Mouse (Mus musculus): ENCODE data around the gene C330007P06Rik. TPM values are rescaled to one million over a fixed set of nuclear protein-coding genes. Genes with fewer than 3 reads are reported as not detected.

C330007P06Rik gene
- polyA plus RNA-seq, 2 experiments: 21.1 to 34.6 TPM

GRCm38 (mm10) chrX:36789360-36789759 lies 84.6 kb downstream of the C330007P06Rik start:
- no peak for TF ChIP-seq POLR2A (IDR thresholded peaks at IDR 0.05; ENCODE audit: borderline replicate concordance, extremely low read depth, insufficient read depth, insufficient read length)
- no peaks in the 10 kb centered on the region for H3K36me3 ChIP-seq (ENCODE audit: control insufficient read depth, insufficient read depth, low read length)
- no peaks in the 10 kb centered on the region for H3K9me3 ChIP-seq (ENCODE audit: control insufficient read depth, low read length)
- ATAC-seq (ENCODE audit: low FRiP score, low read depth) (no peak), DNase-seq (ENCODE audit: low spot score) (no peak)
- no peak overlapping the region for H3K4me2 ChIP-seq (replicated peaks; ENCODE audit: low read depth, low read length, severe bottlenecking)
- 57% methylated on average over 4 of the region's 4 CpGs for WGBS
- H3K27ac ChIP-seq (replicated peaks; ENCODE audit: low read depth, low read length): no peak overlapping the region
- H3K9ac ChIP-seq (ENCODE audit: low read depth, low read length, severe bottlenecking): no peak overlapping the region
- H3K4me3 ChIP-seq (replicated peaks; ENCODE audit: low read length): no peak overlapping the region
- H3K27me3 ChIP-seq (ENCODE audit: control insufficient read depth, insufficient read depth, low read length): no peaks in the 10 kb centered on the region
- no peaks in the 10 kb centered on the region for H3K4me1 ChIP-seq (ENCODE audit: control insufficient read depth, insufficient read depth, low read length)

- Histone ChIP-seq H3K27me3 (ENCODE audit: control insufficient read depth, insufficient read depth, low read length) (no peaks in the 10 kb centered on the region), H3K4me3 (replicated peaks; ENCODE audit: low read length) (no peak overlapping the region), H3K36me3 (ENCODE audit: control insufficient read depth, insufficient read depth, low read length) (no peaks in the 10 kb centered on the region), H3K4me2 (replicated peaks; ENCODE audit: low read depth, low read length, severe bottlenecking) (no peak overlapping the region), H3K9me3 (ENCODE audit: control insufficient read depth, low read length) (no peaks in the 10 kb centered on the region), H3K27ac (replicated peaks; ENCODE audit: low read depth, low read length) (no peak overlapping the region), H3K9ac (ENCODE audit: low read depth, low read length, severe bottlenecking) (no peak overlapping the region), H3K4me1 (ENCODE audit: control insufficient read depth, insufficient read depth, low read length) (no peaks in the 10 kb centered on the region)
- DNase-seq (ENCODE audit: low spot score) (no peak), ATAC-seq (ENCODE audit: low FRiP score, low read depth) (no peak)
- TF ChIP-seq POLR2A (IDR thresholded peaks at IDR 0.05; ENCODE audit: borderline replicate concordance, extremely low read depth, insufficient read depth, insufficient read length): no peak
- 71% methylated on average over 4 of the region's 4 CpGs for WGBS
Observed at GRCm38 (mm10) chrX:36777694-36778093, 96.2 kb downstream of the C330007P06Rik start.

DNA sequence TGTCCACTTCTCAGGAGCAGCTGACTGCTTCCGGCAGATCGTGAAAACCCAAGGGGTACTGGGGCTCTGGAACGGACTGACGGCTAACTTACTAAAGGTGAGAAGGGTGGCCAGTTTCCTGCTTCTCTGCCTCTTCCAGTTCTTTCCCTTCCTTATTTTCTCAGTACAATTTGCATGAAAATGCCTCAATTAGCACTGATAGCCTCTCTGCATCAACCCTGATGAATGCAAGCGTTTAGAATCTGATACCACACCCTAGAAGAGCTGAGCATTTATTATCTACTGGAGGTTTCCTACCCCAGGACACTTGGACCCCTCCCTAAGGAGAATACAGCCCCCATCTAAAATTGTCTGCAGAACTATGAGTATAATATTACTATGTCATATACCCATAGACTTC lies 98.4 kb downstream of the C330007P06Rik start:
- Histone ChIP-seq H3K9ac (ENCODE audit: low read depth, low read length, severe bottlenecking) (no peak overlapping the region), H3K4me1 (ENCODE audit: control insufficient read depth, insufficient read depth, low read length) (no peaks in the 10 kb centered on the region), H3K4me3 (replicated peaks; ENCODE audit: low read length) (no peak overlapping the region), H3K9me3 (ENCODE audit: control insufficient read depth, low read length) (no peaks in the 10 kb centered on the region), H3K4me2 (replicated peaks; ENCODE audit: low read depth, low read length, severe bottlenecking) (no peak overlapping the region), H3K27me3 (ENCODE audit: control insufficient read depth, insufficient read depth, low read length) (no peaks in the 10 kb centered on the region), H3K36me3 (ENCODE audit: control insufficient read depth, insufficient read depth, low read length) (no peaks in the 10 kb centered on the region), H3K27ac (replicated peaks; ENCODE audit: low read depth, low read length) (no peak overlapping the region)
- ATAC-seq (ENCODE audit: low FRiP score, low read depth): no peak
- WGBS: 80% methylated on average over 5 of the region's 5 CpGs
- TF ChIP-seq POLR2A (IDR thresholded peaks at IDR 0.05; ENCODE audit: borderline replicate concordance, extremely low read depth, insufficient read depth, insufficient read length): no peak
- DNase-seq (ENCODE audit: low spot score): no peak

Other genes with a start within 250 kb of the C330007P06Rik start
- 3.3 and 4.1 TPM in 2 replicates for gene Akap17b, start 228.7 kb downstream of the C330007P06Rik start, polyA plus RNA-seq (2012; rRNA removed)
- gene Akap17b, start 228.7 kb downstream of the C330007P06Rik start, polyA plus RNA-seq (2014; fragmentation: Nextera tagmentation; extraction: Ambion mirVana): 4.4 and 4.5 TPM in 2 replicates
- gene Slc25a43, start 130.5 kb downstream of the C330007P06Rik start, polyA plus RNA-seq (2012; rRNA removed): 1.8 TPM in 2 replicates
- 2.3 and 2.6 TPM in 2 replicates for gene Slc25a43, start 130.5 kb downstream of the C330007P06Rik start, polyA plus RNA-seq (2014; fragmentation: Nextera tagmentation; extraction: Ambion mirVana)
- gene Slc25a5, start 78.5 kb downstream of the C330007P06Rik start, polyA plus RNA-seq (2012; rRNA removed): 362 and 365 TPM in 2 replicates
- gene Slc25a5, start 78.5 kb downstream of the C330007P06Rik start, polyA plus RNA-seq (2014; fragmentation: Nextera tagmentation; extraction: Ambion mirVana): 474 and 536 TPM in 2 replicates
- 40.0 and 44.2 TPM in 2 replicates for gene Ube2a, start 211 bp downstream of the C330007P06Rik start, polyA plus RNA-seq (2012; rRNA removed)
- 133 TPM in 2 replicates for gene Ube2a, start 211 bp downstream of the C330007P06Rik start, polyA plus RNA-seq (2014; fragmentation: Nextera tagmentation; extraction: Ambion mirVana)
- 3.4 and 4.5 TPM in 2 replicates for gene Nkrf, start 28.8 kb upstream of the C330007P06Rik start, polyA plus RNA-seq (2012; rRNA removed)
- 1.7 and 2.1 TPM in 2 replicates for gene Nkrf, start 28.8 kb upstream of the C330007P06Rik start, polyA plus RNA-seq (2014; fragmentation: Nextera tagmentation; extraction: Ambion mirVana)
- gene Sept6, start 117.7 kb upstream of the C330007P06Rik start, polyA plus RNA-seq (2012; rRNA removed): 44.0 and 47.9 TPM in 2 replicates
- 51.5 and 61.1 TPM in 2 replicates for gene Sept6, start 117.7 kb upstream of the C330007P06Rik start, polyA plus RNA-seq (2014; fragmentation: Nextera tagmentation; extraction: Ambion mirVana)
- not detected in 2 replicates for gene Sowahd, start 174.7 kb upstream of the C330007P06Rik start, polyA plus RNA-seq (2012; rRNA removed)
- gene Sowahd, start 174.7 kb upstream of the C330007P06Rik start, polyA plus RNA-seq (2014; fragmentation: Nextera tagmentation; extraction: Ambion mirVana): not detected in 2 replicates
- gene Rpl39, start 211.3 kb upstream of the C330007P06Rik start, polyA plus RNA-seq (2012; rRNA removed): 539 and 1,130 TPM in 2 replicates
- 592 and 658 TPM in 2 replicates for gene Rpl39, start 211.3 kb upstream of the C330007P06Rik start, polyA plus RNA-seq (2014; fragmentation: Nextera tagmentation; extraction: Ambion mirVana)
- gene Upf3b, start 236.2 kb upstream of the C330007P06Rik start, polyA plus RNA-seq (2012; rRNA removed): 17.9 and 27.9 TPM in 2 replicates
- 13.1 and 16.3 TPM in 2 replicates for gene Upf3b, start 236.2 kb upstream of the C330007P06Rik start, polyA plus RNA-seq (2014; fragmentation: Nextera tagmentation; extraction: Ambion mirVana)